Comparison of ENCODE assay signal across 8 mouse cellular contexts in the genomic region with DNA sequence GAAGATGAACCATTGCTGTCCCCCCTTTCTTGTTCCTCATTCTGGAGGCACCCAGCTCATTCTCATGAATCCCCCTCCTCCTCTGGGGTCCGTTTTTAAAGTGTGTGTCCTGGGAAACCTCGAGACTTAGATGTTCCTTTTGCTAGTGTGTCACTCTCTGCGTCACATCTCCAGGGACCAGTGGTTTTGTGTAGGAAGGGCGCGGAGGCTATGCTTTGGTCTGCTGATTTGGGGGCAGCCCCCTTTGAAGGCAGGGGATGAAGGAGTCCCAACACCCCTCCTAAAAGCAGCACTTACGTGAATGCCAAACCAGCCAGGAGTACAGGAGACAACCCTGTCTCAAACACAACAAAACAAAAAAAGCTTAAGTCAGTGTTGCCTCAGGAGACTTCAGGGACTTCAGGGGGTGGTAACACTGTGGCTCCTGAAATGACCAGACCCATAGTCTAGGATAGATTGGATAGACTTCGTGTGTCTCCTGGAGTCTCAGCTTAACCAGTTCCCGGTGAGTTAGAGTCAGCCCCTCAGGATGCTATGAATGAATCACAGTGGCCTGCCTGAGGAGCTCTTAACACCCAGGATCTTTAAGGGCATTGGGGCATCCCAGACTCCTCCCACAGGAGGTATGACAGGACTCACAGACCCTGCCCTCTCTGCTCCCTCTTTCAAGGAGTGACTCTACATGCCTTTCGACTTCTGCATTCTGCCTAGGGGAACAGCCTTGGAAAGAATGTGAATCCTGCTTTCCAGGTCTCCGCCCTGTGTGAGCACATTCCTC. TPM values are rescaled to one million over a fixed set of nuclear protein-coding genes. Genes with fewer than 3 reads are reported as not detected.
A peak's percentile ranks its signal among the peaks of the same experiment; 100 is the strongest.
DNase-seq lines count a peak whose midpoint lies in the region; ATAC-seq lines count a peak whose summit lies in the region.

No protein-coding gene starts in this region.

- H3K27ac ChIP-seq in embryonic facial prominence, embryonic 14.5 days (replicated peaks; ENCODE audit: low read depth, low read length): peak overlapping the region; percentile 72
- H3K27ac ChIP-seq in heart, embryonic 14.5 days (replicated peaks in 1 of 2; ENCODE audit: control insufficient read depth in 1 of 2, insufficient read depth in 1 of 2, low read depth in 2 of 2, low read length in 2 of 2): peak overlapping the region; percentile 49 to 77

- ATAC-seq in embryonic facial prominence, embryonic 14.5 days (ENCODE audit: low read depth): peak; percentile 21
- ATAC-seq in heart, embryonic 14.5 days (ENCODE audit: insufficient number of reproducible peaks, insufficient read depth, low FRiP score, low read depth): 0 out of 2 replicates have a peak, but pooled peaks have one; percentile 15
- peak; percentile 50 for ATAC-seq in megakaryocyte-erythroid progenitor cell, adult 5-6 weeks (replicated peaks; ENCODE audit: low FRiP score, low TSS enrichment, poor library complexity, severe bottlenecking)

- peak; percentile 46 for DNase-seq in spleen, adult 12 weeks (ENCODE audit: low spot score)
- DNase-seq in spleen, postnatal 14 days (ENCODE audit: low spot score in 2 of 2): no peak
- DNase-seq in embryonic facial prominence, embryonic 14.5 days (ENCODE audit: low spot score): peak; percentile 83
- peak; percentile 82 to 93 for DNase-seq in kidney, postnatal 25 days
- DNase-seq in splenic B cell, adult 2 months (ENCODE audit: low read depth, low spot score): peak; percentile 92
- DNase-seq in right cerebral cortex, postnatal 36 days (ENCODE audit: low spot score in 2 of 2): no peak

- H3K9me3 ChIP-seq in embryonic facial prominence, embryonic 14.5 days (ENCODE audit: control insufficient read depth, low read length): no peaks in the 10 kb centered on the region
- H3K9me3 ChIP-seq in heart, embryonic 14.5 days (ENCODE audit: control insufficient read depth, low read length): no peaks in the 10 kb centered on the region

- H3K4me3 ChIP-seq in embryonic facial prominence, embryonic 14.5 days (ENCODE audit: low read depth, low read length): peak overlapping the region; percentile 92
- peak overlapping the region; percentile 75 to 82 for H3K4me3 ChIP-seq in heart, embryonic 14.5 days (ENCODE audit: control insufficient read depth in 1 of 2, insufficient read depth in 1 of 2, low read depth in 1 of 2, low read length in 2 of 2)

- no peaks in the 10 kb centered on the region for H3K27me3 ChIP-seq in embryonic facial prominence, embryonic 14.5 days (replicated peaks; ENCODE audit: control insufficient read depth, insufficient read depth, low read length)
- H3K27me3 ChIP-seq in heart, embryonic 14.5 days (ENCODE audit: control insufficient read depth, insufficient read depth, low read length): no peaks in the 10 kb centered on the region
- H3K27me3 ChIP-seq in splenic B cell, adult 2 months (ENCODE audit: control insufficient read depth, insufficient read depth, low read length, poor library complexity, severe bottlenecking): no peaks in the 10 kb centered on the region

- peak overlapping the region; percentile 96 for H3K4me2 ChIP-seq in embryonic facial prominence, embryonic 14.5 days (ENCODE audit: low read depth, low read length)
- peak overlapping the region; percentile 80 for H3K4me2 ChIP-seq in heart, embryonic 14.5 days (ENCODE audit: low read length)

- H3K9ac ChIP-seq in embryonic facial prominence, embryonic 14.5 days (ENCODE audit: low read depth, low read length): peak overlapping the region; percentile 87
- peak overlapping the region; percentile 84 for H3K9ac ChIP-seq in heart, embryonic 14.5 days (ENCODE audit: low read length)

- H3K4me1 ChIP-seq in embryonic facial prominence, embryonic 14.5 days (ENCODE audit: control insufficient read depth, insufficient read depth, low read length): peaks cover 27% of the 10 kb centered on the region
- peaks cover 37 to 46% of the 10 kb centered on the region in 2 experiments for H3K4me1 ChIP-seq in heart, embryonic 14.5 days (ENCODE audit: control insufficient read depth in 2 of 2, insufficient read depth in 2 of 2, low read length in 2 of 2)

- peaks cover 32% of the 10 kb centered on the region for H3K36me3 ChIP-seq in embryonic facial prominence, embryonic 14.5 days (ENCODE audit: control insufficient read depth, insufficient read depth, low read length)
- peaks cover 40% of the 10 kb centered on the region for H3K36me3 ChIP-seq in heart, embryonic 14.5 days (ENCODE audit: control insufficient read depth, insufficient read depth, low read length)
- peaks cover 2% of the 10 kb centered on the region for H3K36me3 ChIP-seq in splenic B cell, adult 2 months (ENCODE audit: control insufficient read depth, insufficient read depth, low read length, poor library complexity, severe bottlenecking)

- WGBS in embryonic facial prominence, embryonic 14.5 days: 4% methylated on average over 10 of the region's 10 CpGs
- WGBS in heart, embryonic 14.5 days: 1% methylated on average over 10 of the region's 10 CpGs

RNA-seq across cellular contexts. Expression of a gene that starts 1.3 kb away (rescaled TPM):
- polyA plus RNA-seq in embryonic facial prominence, embryonic 14.5 days (2014; fragmentation: Nextera tagmentation; extraction: Ambion mirVana): 68.4 and 68.6 TPM in 2 replicates
- 51.7 and 60.0 TPM in 2 replicates for polyA plus RNA-seq in heart, embryonic 14.5 days (2014; fragmentation: Nextera tagmentation; extraction: Ambion mirVana)
- total RNA-seq in megakaryocyte-erythroid progenitor cell, adult 5-6 weeks (2014; fragmentation: Nextera tagmentation): 50.0 and 60.7 TPM in 2 replicates
- 26.7 and 62.5 TPM in 2 replicates for total RNA-seq in megakaryocyte-erythroid progenitor cell, adult 5-6 weeks (2017)

RNA-seq across cellular contexts. Expression of a gene that starts 28.4 kb away (rescaled TPM):
- 1.5 and 1.6 TPM in 2 replicates for polyA plus RNA-seq in embryonic facial prominence, embryonic 14.5 days (2014; fragmentation: Nextera tagmentation; extraction: Ambion mirVana)
- polyA plus RNA-seq in heart, embryonic 14.5 days (2014; fragmentation: Nextera tagmentation; extraction: Ambion mirVana): 0.43 and 0.78 TPM in 2 replicates
- 3.4 and 4.4 TPM in 2 replicates for total RNA-seq in megakaryocyte-erythroid progenitor cell, adult 5-6 weeks (2014; fragmentation: Nextera tagmentation)
- total RNA-seq in megakaryocyte-erythroid progenitor cell, adult 5-6 weeks (2017): 3.1 and 3.7 TPM in 2 replicates

RNA-seq across cellular contexts. Expression of a gene that starts 36.4 kb away (rescaled TPM):
- 10.6 and 11.1 TPM in 2 replicates for polyA plus RNA-seq in embryonic facial prominence, embryonic 14.5 days (2014; fragmentation: Nextera tagmentation; extraction: Ambion mirVana)
- polyA plus RNA-seq in heart, embryonic 14.5 days (2014; fragmentation: Nextera tagmentation; extraction: Ambion mirVana): 7.1 and 7.8 TPM in 2 replicates
- 22.6 and 30.2 TPM in 2 replicates for total RNA-seq in megakaryocyte-erythroid progenitor cell, adult 5-6 weeks (2014; fragmentation: Nextera tagmentation)
- 5.8 and 11.8 TPM in 2 replicates for total RNA-seq in megakaryocyte-erythroid progenitor cell, adult 5-6 weeks (2017)

RNA-seq across cellular contexts. Expression of a gene that starts 42.2 kb away (rescaled TPM):
- polyA plus RNA-seq in embryonic facial prominence, embryonic 14.5 days (2014; fragmentation: Nextera tagmentation; extraction: Ambion mirVana): 35.1 and 36.5 TPM in 2 replicates
- 20.7 and 26.0 TPM in 2 replicates for polyA plus RNA-seq in heart, embryonic 14.5 days (2014; fragmentation: Nextera tagmentation; extraction: Ambion mirVana)
- total RNA-seq in megakaryocyte-erythroid progenitor cell, adult 5-6 weeks (2014; fragmentation: Nextera tagmentation): 10.9 and 24.0 TPM in 2 replicates
- 8.6 and 10.3 TPM in 2 replicates for total RNA-seq in megakaryocyte-erythroid progenitor cell, adult 5-6 weeks (2017)

RNA-seq across cellular contexts. Expression of a gene that starts 51.7 kb away (rescaled TPM):
- 3.3 and 4.1 TPM in 2 replicates for polyA plus RNA-seq in embryonic facial prominence, embryonic 14.5 days (2014; fragmentation: Nextera tagmentation; extraction: Ambion mirVana)
- polyA plus RNA-seq in heart, embryonic 14.5 days (2014; fragmentation: Nextera tagmentation; extraction: Ambion mirVana): 0.36 TPM in 1 of 2 replicates, not detected in the other
- not detected in 2 replicates for total RNA-seq in megakaryocyte-erythroid progenitor cell, adult 5-6 weeks (2014; fragmentation: Nextera tagmentation)
- not detected in 2 replicates for total RNA-seq in megakaryocyte-erythroid progenitor cell, adult 5-6 weeks (2017)

Comparison
In these comparisons a context has a peak if more than half of its experiments do, and no peak if none do; other contexts are left out.
1. DNase-seq: peak in spleen, adult 12 weeks (single experiment), embryonic facial prominence, embryonic 14.5 days (single experiment), kidney, postnatal 25 days (2 of 2) and splenic B cell, adult 2 months (single experiment); none in spleen, postnatal 14 days (0 of 2) and right cerebral cortex, postnatal 36 days (0 of 2).
2. Peak in every context shown above with its lines, with median percentiles within 50 percentile points of each other: ATAC-seq.